Mouse (Mus musculus): ENCODE measurements at regions not wholly inside any gene's neighbourhood (a gene's known extent, or its start where the extent isn't known, plus 50 kb on each side); places are given as distances from the start of the nearest gene placed in this dataset.

GRCm38 (mm10) chr1:181302151-181302550 lies 50.3 kb upstream of the Cnih3 start:
- DNase-seq, result no peak

Measured in cerebellum, postnatal 10 days (tissue).